Mouse (Mus musculus) E14TG2a.4 (cell line): ENCODE measurements around the gene 1110032A03Rik.

Experiments used
- CTCF ChIP-seq: conservative IDR thresholded peaks from 2 replicates; pipeline ENCODE4 v1.5.1; 2014; ENCODE audit warnings: low read length
- NANOG ChIP-seq: IDR thresholded peaks from 2 replicates; pipeline ENCODE4 v1.6.1; 2014; ENCODE audit warnings: borderline replicate concordance, low read length, mixed read lengths
- POU5F1 ChIP-seq: IDR thresholded peaks from 2 replicates; pipeline ENCODE4 v1.6.1; 2014; ENCODE audit warnings: low read length, borderline replicate concordance

DNA sequence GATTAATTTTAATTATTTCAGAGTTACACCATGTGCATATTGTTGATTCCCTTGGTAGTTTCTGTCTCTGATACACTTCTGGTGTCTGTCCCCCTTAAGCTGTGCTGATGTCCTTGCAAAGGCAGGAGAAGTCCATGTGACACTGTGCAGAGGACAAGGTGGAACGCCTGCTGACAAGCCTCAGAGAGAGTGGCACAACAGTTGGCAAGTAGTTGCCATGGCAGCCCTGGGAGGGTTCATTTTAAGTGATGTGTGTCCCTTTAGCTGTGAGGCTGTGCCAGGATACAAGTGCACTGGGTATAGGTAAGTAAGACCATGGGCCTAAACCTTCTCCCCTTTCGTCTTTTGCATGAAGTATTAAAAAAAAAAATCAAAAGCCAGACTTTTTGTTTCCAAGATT lies 5.3 kb downstream of the 1110032A03Rik start:
- TF ChIP-seq CTCF (no peak), POU5F1 (no peak), NANOG (no peak)
